Mouse (Mus musculus) olfactory bulb, adult 2 months (tissue): Measurements from ENCODE around the gene Pkmyt1. TPM values are rescaled to one million over a fixed set of nuclear protein-coding genes. Genes with fewer than 3 reads are reported as not detected.

Experiments
- H3K27ac ChIP-seq: fragments of 200-500 bp; 2 replicates; pipeline ENCODE4 v1.5.1; 2012; ENCODE audit warnings: low read depth, low read length; ENCODE audit not compliant: insufficient read depth
- H3K4me1 ChIP-seq: fragments of 200-500 bp; 2 replicates; pipeline ENCODE4 v1.6.1; 2012; ENCODE audit warnings: low read length; ENCODE audit not compliant: control insufficient read depth, insufficient read depth
- H3K4me3 ChIP-seq: fragments of 200-500 bp; 2 replicates; pipeline ENCODE4 v1.5.1; 2012; ENCODE audit warnings: mild to moderate bottlenecking, low read depth, low read length, moderate library complexity; ENCODE audit not compliant: insufficient read depth
- CTCF ChIP-seq: fragments of 200-500 bp; IDR thresholded peaks from 2 replicates; pipeline ENCODE4 v1.5.1; 2012; ENCODE audit warnings: low read depth, mild to moderate bottlenecking, low read length, moderate library complexity; ENCODE audit not compliant: insufficient read depth
- POLR2A ChIP-seq: fragments of 200-500 bp; IDR thresholded peaks from 2 replicates; pipeline ENCODE4 v1.6.1; 2012; ENCODE audit warnings: mild to moderate bottlenecking, low read depth, low read length, moderate library complexity; ENCODE audit not compliant: insufficient read depth
- WGBS: fragments of 180-500 bp; shearing (Covaris S2); methylation state at CpG from one replicate; pipeline ENCODE4 v1.1.7; 2018; 5-methylcytosine and 5-hydroxymethylcytosine counted together
- polyA plus RNA-seq: library from polyadenylated mRNA; stranded (reverse); fragments of >200 nt; gene quantifications from 2 replicates; pipeline ENCODE4 v1.2.4, GENCODE M21; 2012; ENCODE audit warnings: low replicate concordance; ENCODE audit not compliant: missing spikeins, insufficient read depth, insufficient read length

Gene Pkmyt1
- polyA plus RNA-seq, 1 experiment, result not detected

DNA sequence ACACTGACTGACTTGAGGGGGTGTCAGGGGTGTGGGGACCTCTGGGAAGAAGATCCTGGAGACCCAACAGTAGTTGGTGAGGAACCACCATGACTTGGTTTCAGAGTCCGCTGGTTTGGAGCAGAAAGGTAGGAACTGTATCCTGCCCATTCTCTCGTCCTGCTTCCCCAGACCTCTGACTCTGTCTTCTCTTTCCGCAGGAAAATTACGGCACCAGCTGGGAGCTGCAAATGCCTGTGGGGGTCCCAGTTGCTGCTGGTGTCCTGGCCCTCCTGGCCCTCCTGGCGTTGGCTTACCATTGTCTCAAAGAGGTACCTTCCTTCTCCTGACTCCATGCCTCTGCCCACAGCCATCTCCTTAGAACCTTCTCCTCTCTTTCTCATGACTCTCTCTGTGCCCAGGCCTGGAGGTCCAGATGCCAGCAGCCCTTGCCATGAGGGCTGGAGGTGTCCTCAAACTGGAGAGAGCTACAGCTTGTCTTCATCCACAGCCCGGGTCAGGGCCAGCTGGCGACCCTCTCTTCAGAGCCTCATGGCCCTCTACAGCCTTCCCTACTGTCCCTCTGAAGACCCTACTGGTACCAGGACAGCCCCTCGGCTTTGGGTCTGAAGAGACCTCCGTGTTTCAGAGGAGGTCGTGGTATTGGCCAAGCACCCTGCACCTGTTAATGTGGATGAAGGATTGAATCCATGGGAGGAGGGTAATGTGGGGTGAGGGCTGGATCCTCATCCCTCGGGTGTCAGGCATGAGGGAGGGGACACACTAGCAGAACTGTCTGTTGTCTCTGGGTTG, 23.5 kb downstream of the Pkmyt1 start:
- no peak for TF ChIP-seq POLR2A
- no peak for TF ChIP-seq CTCF
- H3K4me1 ChIP-seq, result peaks cover 19% of the 10 kb centered on the region
- H3K4me3 ChIP-seq, result no peak overlapping the region
- H3K27ac ChIP-seq, result no peak overlapping the region
- WGBS, result 81% methylated on average over 11 of the region's 11 CpGs

DNA sequence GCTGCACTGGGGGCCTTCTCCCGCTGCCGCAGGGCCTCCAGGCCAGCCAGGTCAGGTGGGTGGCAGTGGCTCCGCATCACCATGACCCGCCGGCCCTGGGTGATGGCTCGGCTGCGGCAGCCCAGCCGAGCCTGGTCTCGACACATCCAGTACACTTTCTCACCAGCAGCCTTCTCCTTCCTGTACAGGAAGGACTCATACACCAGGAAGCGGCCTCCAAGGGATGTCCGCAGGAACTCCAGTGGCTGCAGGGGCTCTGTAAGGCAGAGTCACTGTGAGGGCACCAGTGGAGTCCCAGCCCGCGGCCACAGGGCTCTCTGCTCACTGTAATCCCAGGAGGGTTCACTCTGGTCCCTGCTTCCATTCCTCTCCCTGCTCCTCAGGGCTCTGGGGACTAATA, 29.6 kb downstream of the Pkmyt1 start:
- Histone ChIP-seq H3K4me3 (no peak overlapping the region), H3K27ac (no peak overlapping the region), H3K4me1 (no peaks in the 10 kb centered on the region)
- TF ChIP-seq CTCF (no peak), POLR2A (no peak)
- 93% methylated on average over 13 of the region's 13 CpGs for WGBS

DNA sequence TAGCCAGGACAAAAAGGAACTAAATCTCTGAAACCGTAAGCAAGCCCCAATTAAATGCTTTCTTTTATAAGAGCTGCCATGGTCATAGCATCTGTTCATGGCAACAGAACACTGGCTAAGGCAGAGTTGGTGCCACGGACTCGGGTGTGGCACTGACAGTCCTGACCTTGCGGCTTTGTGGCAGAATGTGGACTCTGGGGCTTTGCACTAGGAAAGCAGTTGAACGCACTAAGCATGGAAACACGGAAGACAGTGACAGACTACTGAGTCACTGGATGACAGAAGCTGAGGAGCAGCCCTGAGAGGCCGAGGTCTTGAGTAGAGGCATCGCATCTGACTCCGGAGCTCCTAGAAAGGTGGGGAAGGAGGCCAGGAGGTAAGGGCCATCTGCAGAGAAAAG, 31.4 kb downstream of the Pkmyt1 start:
- TF ChIP-seq CTCF (no peak), POLR2A (no peak)
- H3K27ac ChIP-seq, result no peak overlapping the region
- no peaks in the 10 kb centered on the region for H3K4me1 ChIP-seq
- no peak overlapping the region for H3K4me3 ChIP-seq
- 91% methylated on average over 9 of the region's 9 CpGs for WGBS

- Histone ChIP-seq H3K4me3 (no peak overlapping the region), H3K27ac (no peak overlapping the region), H3K4me1 (peaks cover 3% of the 10 kb centered on the region; the same call in 1 of the 2 replicates)
- no peak for TF ChIP-seq POLR2A
- no peak for TF ChIP-seq CTCF
- WGBS, result 65% methylated on average over 8 of the region's 8 CpGs
Measured at GRCm38 (mm10) chr17:23758801-23759200, 32.7 kb downstream of the Pkmyt1 start.

DNA sequence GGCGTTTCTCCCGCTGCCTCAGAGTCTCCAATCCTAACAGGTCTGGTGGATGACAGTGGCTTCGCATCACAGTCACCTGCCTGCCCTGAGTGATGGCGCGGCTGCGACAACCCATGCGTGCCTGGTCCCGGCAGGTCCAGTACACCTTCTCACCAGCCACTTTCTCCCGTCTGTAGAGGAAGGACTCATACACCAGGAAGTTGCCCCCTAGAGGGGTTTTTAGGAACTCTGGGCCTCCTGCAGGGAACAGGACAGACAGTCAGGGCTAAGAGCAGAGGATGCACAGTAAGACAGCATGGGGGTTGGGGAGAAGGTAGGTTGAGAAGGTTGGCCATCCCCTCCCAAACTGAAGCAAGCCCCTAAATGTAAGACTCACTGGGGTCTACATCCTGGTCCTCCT, 34.1 kb downstream of the Pkmyt1 start:
- TF ChIP-seq POLR2A (no peak), CTCF (no peak)
- no peak overlapping the region for H3K27ac ChIP-seq
- peaks cover 3% of the 10 kb centered on the region; the same call in 1 of the 2 replicates for H3K4me1 ChIP-seq
- WGBS, result 95% methylated on average over 9 of the region's 9 CpGs
- H3K4me3 ChIP-seq, result no peak overlapping the region

GRCm38 (mm10) chr17:23761155-23761554, 35.0 kb downstream of the Pkmyt1 start:
- WGBS, result 97% methylated on average over 3 of the region's 3 CpGs
- no peak overlapping the region for H3K4me3 ChIP-seq
- H3K4me1 ChIP-seq, result peaks cover 3% of the 10 kb centered on the region; the same call in 1 of the 2 replicates
- no peak overlapping the region for H3K27ac ChIP-seq
- TF ChIP-seq POLR2A, result no peak
- no peak for TF ChIP-seq CTCF

DNA sequence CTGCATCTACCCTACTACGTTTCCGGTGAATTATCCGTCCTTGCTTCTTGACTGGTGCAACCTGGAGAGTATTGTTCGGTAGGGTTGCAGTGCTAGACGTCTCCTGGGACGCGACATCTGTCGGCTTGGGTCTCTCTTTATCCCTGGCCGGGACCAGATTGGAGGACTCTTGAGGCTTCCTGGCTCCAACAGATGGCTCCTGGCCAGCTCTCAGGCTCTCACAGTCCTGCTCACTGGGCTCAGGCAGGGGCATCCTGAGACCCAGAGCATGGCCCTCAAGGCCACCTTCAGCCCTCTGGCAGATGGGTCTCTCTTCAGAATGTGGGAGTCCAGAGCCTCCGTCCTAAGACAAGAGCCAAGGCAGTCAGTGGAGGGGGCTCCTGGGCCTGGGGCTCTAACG, 36.8 kb downstream of the Pkmyt1 start:
- no peak overlapping the region for H3K4me3 ChIP-seq
- 83% methylated on average over 11 of the region's 11 CpGs for WGBS
- H3K27ac ChIP-seq, result no peak overlapping the region
- TF ChIP-seq POLR2A, result no peak
- no peak for TF ChIP-seq CTCF
- peaks cover 3% of the 10 kb centered on the region; the same call in 1 of the 2 replicates for H3K4me1 ChIP-seq

- Histone ChIP-seq H3K27ac (0 out of 2 replicates have a peak overlapping the region, but pooled peaks have one; percentile 70), H3K4me1 (peaks cover 8% of the 10 kb centered on the region; the same call in 1 of the 2 replicates), H3K4me3 (no peak overlapping the region)
- WGBS, result 15% methylated on average over 2 of the region's 2 CpGs
- TF ChIP-seq CTCF (no peak), POLR2A (no peak)
Measured at GRCm38 (mm10) chr17:23770493-23770892, 44.4 kb downstream of the Pkmyt1 start.

DNA sequence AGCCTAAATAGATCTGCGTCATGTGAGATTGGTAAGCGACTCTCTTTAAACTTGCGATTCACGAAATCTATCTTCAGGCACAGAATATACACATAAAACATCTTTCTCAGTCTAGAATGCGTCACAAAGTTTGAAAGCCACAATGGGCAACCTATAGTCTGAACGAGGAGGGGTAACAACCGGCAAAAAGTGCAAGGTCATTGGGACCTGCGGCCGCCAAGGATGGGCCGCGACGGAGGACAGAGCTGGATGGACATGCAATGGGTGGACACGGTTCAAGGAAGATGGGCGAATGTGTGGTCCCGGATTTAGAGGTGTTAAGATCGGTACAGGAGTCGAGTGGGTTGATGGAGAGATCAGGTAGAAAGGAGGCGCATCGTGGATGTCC, 44.8 kb downstream of the Pkmyt1 start:
- H3K4me3 ChIP-seq, result peak overlapping the region; percentile 81
- under 1% methylated on average over 19 of the region's 19 CpGs for WGBS
- TF ChIP-seq POLR2A, result no peak
- TF ChIP-seq CTCF, result no peak

More for the DNA sequence above, 44.8 kb downstream of the Pkmyt1 start:
- peaks cover 8% of the 10 kb centered on the region; the same call in 1 of the 2 replicates for H3K4me1 ChIP-seq
- peak overlapping the region; percentile 70 for H3K27ac ChIP-seq
